Mouse (Mus musculus): ENCODE data around the gene Iqch. TPM values are rescaled to one million over a fixed set of nuclear protein-coding genes. Genes with fewer than 3 reads are reported as not detected.

Iqch gene
- polyA plus RNA-seq (2012; rRNA removed), result 0.07 and 0.11 TPM in 2 replicates

GRCm38 (mm10) chr9:63602043-63602939 lies at the start of gene Iqch, which contains the start of gene Aagab:
TSS of gene Iqch (minus strand) at chr9:63602493.
TSS of gene Aagab (plus strand) at chr9:63602660.
- Histone ChIP-seq H3K4me1 (ENCODE audit: control insufficient read depth, insufficient read depth, low read length) (peaks cover 3% of the 10 kb centered on the region), H3K4me3 (replicated peaks; ENCODE audit: extremely low read depth, low read depth, low read length) (peak within 1 kb of the TSS; percentile 90)
- WGBS, result 1% methylated on average over 70 of the region's 70 CpGs
- TF ChIP-seq CTCF (IDR thresholded peaks at IDR 0.05; ENCODE audit: insufficient read depth, low read length) (no peak), POLR2A (IDR thresholded peaks at IDR 0.05; ENCODE audit: borderline replicate concordance, extremely low read depth, low read depth, low read length) (peak; percentile 82; the same call in 1 of the 2 replicates)
- DNase-seq, result peak; percentile 93

GRCm38 (mm10) chr9:63651594-63651993 lies 49.3 kb upstream of the Iqch start:
- Histone ChIP-seq H3K4me1 (ENCODE audit: control insufficient read depth, insufficient read depth, low read length) (no peaks in the 10 kb centered on the region), H3K4me3 (replicated peaks; ENCODE audit: extremely low read depth, low read depth, low read length) (no peak overlapping the region)
- no peak for DNase-seq
- WGBS, result 75% methylated on average over 11 of the region's 11 CpGs
- TF ChIP-seq CTCF (IDR thresholded peaks at IDR 0.05; ENCODE audit: insufficient read depth, low read length), result no peak
- no peak for TF ChIP-seq POLR2A (IDR thresholded peaks at IDR 0.05; ENCODE audit: borderline replicate concordance, extremely low read depth, low read depth, low read length)

GRCm38 (mm10) chr9:63650905-63651304 lies 48.6 kb upstream of the Iqch start:
- WGBS, result 71% methylated on average over 14 of the region's 14 CpGs
- Histone ChIP-seq H3K4me3 (replicated peaks; ENCODE audit: extremely low read depth, low read depth, low read length) (no peak overlapping the region), H3K4me1 (ENCODE audit: control insufficient read depth, insufficient read depth, low read length) (no peaks in the 10 kb centered on the region)
- no peak for DNase-seq
- TF ChIP-seq CTCF (IDR thresholded peaks at IDR 0.05; ENCODE audit: insufficient read depth, low read length), result no peak
- no peak for TF ChIP-seq POLR2A (IDR thresholded peaks at IDR 0.05; ENCODE audit: borderline replicate concordance, extremely low read depth, low read depth, low read length)

GRCm38 (mm10) chr9:63649841-63650545 lies 47.7 kb upstream of the Iqch start:
- no peak for TF ChIP-seq POLR2A (IDR thresholded peaks at IDR 0.05; ENCODE audit: borderline replicate concordance, extremely low read depth, low read depth, low read length)
- TF ChIP-seq CTCF (IDR thresholded peaks at IDR 0.05; ENCODE audit: insufficient read depth, low read length), result peak; percentile 36; the same call in 1 of the 2 replicates
- DNase-seq, result no peak
- Histone ChIP-seq H3K4me3 (replicated peaks; ENCODE audit: extremely low read depth, low read depth, low read length) (no peak overlapping the region), H3K4me1 (ENCODE audit: control insufficient read depth, insufficient read depth, low read length) (no peaks in the 10 kb centered on the region)
- 82% methylated on average over 8 of the region's 8 CpGs for WGBS

- no peaks in the 10 kb centered on the region for H3K4me1 ChIP-seq (ENCODE audit: control insufficient read depth, insufficient read depth, low read length)
- DNase-seq, result no peak
- 88% methylated on average over 9 of the region's 9 CpGs for WGBS
- TF ChIP-seq POLR2A (IDR thresholded peaks at IDR 0.05; ENCODE audit: borderline replicate concordance, extremely low read depth, low read depth, low read length), result no peak
- no peak for TF ChIP-seq CTCF (IDR thresholded peaks at IDR 0.05; ENCODE audit: insufficient read depth, low read length)
- H3K4me3 ChIP-seq (replicated peaks; ENCODE audit: extremely low read depth, low read depth, low read length), result no peak overlapping the region
Observed at GRCm38 (mm10) chr9:63648520-63648918, 46.2 kb upstream of the Iqch start.

GRCm38 (mm10) chr9:63647581-63648519 lies 45.6 kb upstream of the Iqch start:
- no peak for TF ChIP-seq POLR2A (IDR thresholded peaks at IDR 0.05; ENCODE audit: borderline replicate concordance, extremely low read depth, low read depth, low read length)
- no peak for TF ChIP-seq CTCF (IDR thresholded peaks at IDR 0.05; ENCODE audit: insufficient read depth, low read length)
- DNase-seq, result no peak
- WGBS, result 73% methylated on average over 9 of the region's 9 CpGs

GRCm38 (mm10) chr9:63645084-63645483 lies 42.8 kb upstream of the Iqch start:
- no peak for DNase-seq
- WGBS, result 78% methylated on average over 8 of the region's 8 CpGs
- no peak overlapping the region for H3K4me3 ChIP-seq (replicated peaks; ENCODE audit: extremely low read depth, low read depth, low read length)
- no peak for TF ChIP-seq CTCF (IDR thresholded peaks at IDR 0.05; ENCODE audit: insufficient read depth, low read length)
- TF ChIP-seq POLR2A (IDR thresholded peaks at IDR 0.05; ENCODE audit: borderline replicate concordance, extremely low read depth, low read depth, low read length), result no peak
- H3K4me1 ChIP-seq (ENCODE audit: control insufficient read depth, insufficient read depth, low read length), result no peaks in the 10 kb centered on the region

More at GRCm38 (mm10) chr9:63647581-63648519, 45.6 kb upstream of the Iqch start:
- Histone ChIP-seq H3K4me1 (ENCODE audit: control insufficient read depth, insufficient read depth, low read length) (no peaks in the 10 kb centered on the region), H3K4me3 (replicated peaks; ENCODE audit: extremely low read depth, low read depth, low read length) (no peak overlapping the region)

- H3K4me3 ChIP-seq (replicated peaks; ENCODE audit: extremely low read depth, low read depth, low read length), result no peak overlapping the region
- 93% methylated on average over 6 of the region's 6 CpGs for WGBS
Observed at GRCm38 (mm10) chr9:63644011-63644410, 41.7 kb upstream of the Iqch start.

More at GRCm38 (mm10) chr9:63644011-63644410, 41.7 kb upstream of the Iqch start:
- no peaks in the 10 kb centered on the region for H3K4me1 ChIP-seq (ENCODE audit: control insufficient read depth, insufficient read depth, low read length)
- TF ChIP-seq CTCF (IDR thresholded peaks at IDR 0.05; ENCODE audit: insufficient read depth, low read length), result no peak
- TF ChIP-seq POLR2A (IDR thresholded peaks at IDR 0.05; ENCODE audit: borderline replicate concordance, extremely low read depth, low read depth, low read length), result no peak
- DNase-seq, result no peak

All from lung, adult 2 months (tissue).